Mouse (Mus musculus) midbrain, postnatal 0 days (tissue): Measurements from ENCODE around the gene Ormdl3. TPM values are rescaled to one million over a fixed set of nuclear protein-coding genes. Genes with fewer than 3 reads are reported as not detected.

Source experiments
- ATAC-seq: fragments of 200-750 bp; cut with Nextera tagmentation; 2 replicates; pipeline ENCODE4 v1.8.0; 2017; ENCODE audit warnings: moderate number of reproducible peaks, mild to moderate bottlenecking, moderate TSS enrichment, moderate library complexity; ENCODE audit not compliant: low FRiP score
- DNase-seq: peaks from one replicate; pipeline ENCODE4 v3.0.0-alpha.2; 2015; ENCODE audit warnings: low spot score
- H3K27ac ChIP-seq: fragments of 300-500 bp; sonication (generic); 2 replicates; pipeline ENCODE4 v1.5.1; 2014; ENCODE audit warnings: low read depth, mild to moderate bottlenecking, low read length, mixed read lengths
- H3K27me3 ChIP-seq: fragments of 300-500 bp; sonication (generic); 2 replicates; pipeline ENCODE4 v1.6.1; 2014; ENCODE audit warnings: low read length, control low read depth, mixed read lengths; ENCODE audit not compliant: insufficient read depth
- H3K36me3 ChIP-seq: fragments of 300-500 bp; sonication (generic); 2 replicates; pipeline ENCODE4 v1.6.1; 2014; ENCODE audit warnings: low read length, control low read depth, mixed read lengths; ENCODE audit not compliant: insufficient read depth
- H3K4me1 ChIP-seq: fragments of 300-500 bp; sonication (generic); 2 replicates; pipeline ENCODE4 v1.6.1; 2014; ENCODE audit warnings: mild to moderate bottlenecking, control low read depth, antibody characterized with exemption, low read length, mixed read lengths; ENCODE audit not compliant: insufficient read depth
- H3K4me2 ChIP-seq: fragments of 300-500 bp; sonication (generic); 2 replicates; pipeline ENCODE4 v1.6.1; 2014; ENCODE audit warnings: low read depth, mild to moderate bottlenecking, low read length, mixed read lengths; ENCODE audit not compliant: poor library complexity, severe bottlenecking
- H3K4me3 ChIP-seq: fragments of 300-500 bp; sonication (generic); 2 replicates; pipeline ENCODE4 v1.5.1; 2014; ENCODE audit warnings: low read depth, mild to moderate bottlenecking, low read length, moderate library complexity
- H3K9ac ChIP-seq: fragments of 300-500 bp; sonication (generic); replicated peaks from 2 replicates; pipeline ENCODE4 v1.6.1; 2014; ENCODE audit warnings: mild to moderate bottlenecking, low read length, moderate library complexity, mixed read lengths; ENCODE audit not compliant: poor library complexity, severe bottlenecking
- H3K9me3 ChIP-seq: fragments of 300-500 bp; sonication (generic); 2 replicates; pipeline ENCODE4 v1.6.1; 2016; ENCODE audit warnings: low read length, control low read depth
- CTCF ChIP-seq: IDR thresholded peaks from 2 replicates; pipeline ENCODE4 v1.5.1; 2016; ENCODE audit warnings: antibody characterized with exemption, mild to moderate bottlenecking
- WGBS: fragments of 180-500 bp; shearing (Covaris S2); extraction: QIAGEN DNeasy Blood & Tissue Kit; methylation state at CpG from one replicate; pipeline ENCODE4 v1.1.7; 2014; 5-methylcytosine and 5-hydroxymethylcytosine counted together
- polyA plus RNA-seq: library from polyadenylated mRNA; unstranded; fragments of >200 nt; fragmentation: Nextera tagmentation; extraction: Ambion mirVana; gene quantifications from 2 replicates; pipeline ENCODE4 v1.2.1, GENCODE M21; 2015
- total RNA-seq: library from RNA; depleted of rRNA; stranded (reverse); fragments of >200 nt; gene quantifications from 2 replicates; pipeline ENCODE4 v1.2.3, GENCODE M21; 2014

The Ormdl3 gene
- total and polyA plus RNA-seq, 2 experiments from 2014 or later, result 111 to 115 TPM

DNA sequence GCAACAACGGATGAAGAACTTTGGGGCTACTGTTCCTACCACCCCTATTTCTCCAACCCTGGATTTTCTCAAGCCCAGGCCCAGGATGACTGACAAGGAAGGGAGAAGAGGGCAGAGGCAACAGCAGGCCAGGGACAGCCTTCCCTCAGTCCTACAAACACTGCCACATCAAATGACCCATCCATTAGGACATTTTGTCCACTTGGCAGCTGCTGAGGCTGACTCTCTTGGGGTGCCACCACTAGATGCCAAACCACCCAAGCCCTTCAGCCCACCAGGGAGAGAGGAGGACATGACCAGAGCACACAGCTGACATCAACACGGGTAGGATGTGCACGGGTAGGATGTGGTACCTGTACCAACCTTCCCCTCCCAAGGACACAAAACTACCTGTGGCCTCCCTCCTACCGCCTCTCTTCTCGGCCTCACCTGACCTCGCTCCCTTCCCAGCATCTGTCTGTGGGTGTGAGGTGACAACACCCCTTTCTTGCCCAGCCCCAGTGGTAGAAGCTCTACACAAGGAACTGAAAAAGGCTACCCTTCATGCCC is 2.5 kb downstream of the Ormdl3 start:
- no peak for TF ChIP-seq CTCF
- H3K27ac ChIP-seq, result no peak overlapping the region

DNA sequence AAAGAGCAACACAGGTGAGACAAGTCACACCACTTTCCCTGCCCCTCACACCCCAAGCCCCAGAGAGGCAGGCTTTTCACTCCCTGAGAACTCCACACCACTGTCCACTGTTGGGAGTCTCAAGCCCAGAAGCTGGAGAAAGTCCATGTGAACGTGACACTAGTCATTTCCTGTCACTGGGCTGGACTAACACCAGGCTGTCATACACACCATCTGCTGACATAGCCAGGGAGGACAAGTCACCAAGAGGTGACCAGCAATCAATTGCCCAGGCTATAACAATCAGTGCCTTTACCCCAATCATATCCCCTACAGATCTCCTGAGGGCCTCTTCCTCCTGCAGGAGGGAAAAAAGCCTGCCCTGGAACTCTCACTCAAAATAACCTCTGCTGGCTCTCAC is 3.0 kb downstream of the Ormdl3 start:
- Histone ChIP-seq H3K4me3 (no peak overlapping the region), H3K4me2 (no peak overlapping the region), H3K4me1 (peaks cover 20% of the 10 kb centered on the region), H3K9me3 (no peaks in the 10 kb centered on the region), H3K9ac (no peak overlapping the region), H3K27me3 (no peaks in the 10 kb centered on the region), H3K36me3 (peaks cover 17% of the 10 kb centered on the region), H3K27ac (no peak overlapping the region)
- WGBS, result 86% methylated on average over 1 of the region's 1 CpGs
- no peak for DNase-seq
- no peak for ATAC-seq
- TF ChIP-seq CTCF, result no peak

More for the DNA sequence above, 2.5 kb downstream of the Ormdl3 start:
- H3K27me3 ChIP-seq, result no peaks in the 10 kb centered on the region
- H3K9ac ChIP-seq, result no peak overlapping the region
- DNase-seq (no peak), ATAC-seq (no peak)
- H3K4me3 ChIP-seq, result no peak overlapping the region
- no peak overlapping the region for H3K4me2 ChIP-seq
- no peaks in the 10 kb centered on the region for H3K9me3 ChIP-seq
- peaks cover 17% of the 10 kb centered on the region for H3K36me3 ChIP-seq
- peaks cover 20% of the 10 kb centered on the region for H3K4me1 ChIP-seq
- 94% methylated on average over 6 of the region's 6 CpGs for WGBS

DNA sequence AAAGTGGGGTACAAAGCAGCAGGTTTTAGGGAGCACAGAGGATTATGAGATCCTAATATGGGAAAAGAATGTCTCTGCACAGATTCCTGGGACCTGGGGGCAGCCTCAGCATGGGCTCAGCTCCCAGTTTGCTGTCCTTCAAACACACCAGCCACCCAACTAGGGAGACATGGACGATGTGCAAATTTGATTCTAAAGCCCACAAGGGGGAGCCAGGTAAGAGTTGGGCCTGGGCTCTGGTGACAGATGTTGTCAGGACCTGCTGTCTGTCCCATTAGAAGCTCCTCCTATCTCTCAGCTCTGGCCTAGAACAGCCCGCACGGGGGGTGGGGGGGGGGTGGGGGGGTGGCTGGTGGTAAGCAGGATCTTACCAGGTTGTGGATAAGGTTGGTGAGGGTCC is 3.6 kb downstream of the Ormdl3 start:
- Histone ChIP-seq H3K27ac (no peak overlapping the region), H3K4me2 (no peak overlapping the region), H3K27me3 (no peaks in the 10 kb centered on the region), H3K4me3 (no peak overlapping the region), H3K9ac (no peak overlapping the region), H3K4me1 (peaks cover 20% of the 10 kb centered on the region), H3K9me3 (no peaks in the 10 kb centered on the region), H3K36me3 (peaks cover 17% of the 10 kb centered on the region)
- peak; percentile 36 for TF ChIP-seq CTCF
- no peak for ATAC-seq
- WGBS, result 37% methylated on average over 3 of the region's 3 CpGs
- no peak for DNase-seq

DNA sequence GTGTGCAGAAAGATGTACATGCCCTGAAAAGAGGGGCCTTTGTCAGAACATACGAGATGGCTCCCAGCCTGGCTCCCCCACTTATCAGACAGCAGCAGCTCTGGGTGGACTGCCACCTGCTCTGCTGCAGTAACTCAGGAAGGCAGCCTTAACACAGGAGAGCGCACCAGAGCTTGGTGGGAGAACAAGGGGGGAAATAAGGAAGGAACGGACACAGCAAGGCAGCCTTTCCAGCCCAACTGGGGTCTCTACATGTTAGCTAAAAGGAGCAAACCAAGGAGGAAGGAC is 4.0 kb downstream of the Ormdl3 start:
- DNase-seq (no peak), ATAC-seq (no peak)
- Histone ChIP-seq H3K4me1 (peaks cover 19% of the 10 kb centered on the region), H3K4me3 (no peak overlapping the region), H3K4me2 (no peak overlapping the region), H3K9me3 (no peaks in the 10 kb centered on the region), H3K27ac (no peak overlapping the region), H3K27me3 (no peaks in the 10 kb centered on the region), H3K36me3 (peaks cover 17% of the 10 kb centered on the region), H3K9ac (no peak overlapping the region)
- WGBS, result 88% methylated on average over 3 of the region's 3 CpGs
- no peak for TF ChIP-seq CTCF

DNA sequence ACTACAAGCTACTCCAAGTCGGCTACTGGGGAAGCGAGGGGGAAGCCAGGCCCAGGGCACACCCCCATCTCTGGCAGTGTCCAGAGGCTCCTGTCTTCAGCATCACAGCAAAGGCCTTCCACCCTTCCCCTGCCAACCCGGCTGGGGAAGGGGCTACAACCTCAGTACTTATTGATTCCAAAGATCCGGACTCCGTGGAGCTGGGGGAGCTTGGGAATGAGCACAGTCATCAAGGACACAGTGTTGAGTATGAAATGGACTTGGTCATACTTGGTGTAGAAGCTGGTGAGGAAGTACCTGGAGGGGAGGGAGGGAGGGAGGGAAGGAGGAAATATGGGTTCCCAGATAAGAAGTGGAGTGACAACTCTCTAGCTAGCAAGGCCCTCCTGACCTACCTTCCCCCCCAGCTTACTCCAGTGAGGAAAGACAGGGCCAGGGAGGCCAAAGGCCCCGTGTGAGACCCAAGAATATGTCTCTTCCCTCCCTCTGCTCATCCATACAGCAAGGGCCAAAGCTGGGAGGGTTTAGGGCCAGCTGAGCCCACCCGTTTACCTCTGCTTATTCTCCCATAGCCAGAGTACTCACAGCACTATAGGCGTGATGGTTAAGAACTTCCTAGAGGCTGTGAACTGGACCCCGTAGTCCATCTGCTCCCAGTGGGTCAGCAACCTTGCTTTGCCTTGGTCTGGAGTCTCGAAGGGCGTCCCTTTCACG is 4.5 kb downstream of the Ormdl3 start:
- H3K4me2 ChIP-seq, result no peak overlapping the region
- TF ChIP-seq CTCF, result no peak
- no peak overlapping the region for H3K9ac ChIP-seq
- DNase-seq (no peak), ATAC-seq (no peak)
- 92% methylated on average over 12 of the region's 12 CpGs for WGBS
- no peak overlapping the region for H3K27ac ChIP-seq
- no peaks in the 10 kb centered on the region for H3K9me3 ChIP-seq
- H3K27me3 ChIP-seq, result no peaks in the 10 kb centered on the region
- no peak overlapping the region for H3K4me3 ChIP-seq
- H3K4me1 ChIP-seq, result peaks cover 17% of the 10 kb centered on the region
- peaks cover 17% of the 10 kb centered on the region for H3K36me3 ChIP-seq

DNA sequence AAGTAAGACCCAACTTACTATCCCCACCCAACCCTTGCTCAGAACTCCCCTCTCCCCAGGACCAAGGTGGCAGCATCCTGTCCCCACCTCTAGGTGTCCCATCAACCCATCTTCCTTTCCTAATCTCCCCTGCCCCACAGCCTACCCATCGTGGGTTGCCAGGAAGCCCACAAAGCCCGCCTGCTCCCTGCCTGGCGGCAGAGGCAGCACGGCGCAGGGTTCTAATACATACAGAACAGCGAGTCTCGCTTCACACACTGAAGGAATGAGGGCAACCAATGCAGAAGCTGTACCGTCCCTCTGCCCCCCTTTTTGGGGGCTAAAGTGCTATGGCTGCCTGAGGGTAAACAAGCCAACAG is 5.2 kb downstream of the Ormdl3 start:
- Histone ChIP-seq H3K9me3 (no peaks in the 10 kb centered on the region), H3K4me2 (no peak overlapping the region), H3K27me3 (no peaks in the 10 kb centered on the region), H3K4me1 (peaks cover 14% of the 10 kb centered on the region), H3K27ac (no peak overlapping the region), H3K9ac (no peak overlapping the region), H3K36me3 (peaks cover 17% of the 10 kb centered on the region), H3K4me3 (no peak overlapping the region)
- 86% methylated on average over 8 of the region's 8 CpGs for WGBS
- no peak for TF ChIP-seq CTCF
- no peak for ATAC-seq
- DNase-seq, result no peak
